Mouse (Mus musculus) frontal cortex, postnatal 36 days (tissue): Measurements from ENCODE around the gene Nr1i2.
"Not testable (repeated sequence)": the region's sequence is repeated elsewhere in the genome, so short reads cannot be mapped to it uniquely, and the experiment has no call there.

ENCODE experiments used
- DNase-seq, 2 experiments: peaks; one replicate each; pipeline ENCODE4 v3.0.0; 2022; ENCODE audit warnings: low spot score in 2 of 2

Gene Nr1i2

DNA sequence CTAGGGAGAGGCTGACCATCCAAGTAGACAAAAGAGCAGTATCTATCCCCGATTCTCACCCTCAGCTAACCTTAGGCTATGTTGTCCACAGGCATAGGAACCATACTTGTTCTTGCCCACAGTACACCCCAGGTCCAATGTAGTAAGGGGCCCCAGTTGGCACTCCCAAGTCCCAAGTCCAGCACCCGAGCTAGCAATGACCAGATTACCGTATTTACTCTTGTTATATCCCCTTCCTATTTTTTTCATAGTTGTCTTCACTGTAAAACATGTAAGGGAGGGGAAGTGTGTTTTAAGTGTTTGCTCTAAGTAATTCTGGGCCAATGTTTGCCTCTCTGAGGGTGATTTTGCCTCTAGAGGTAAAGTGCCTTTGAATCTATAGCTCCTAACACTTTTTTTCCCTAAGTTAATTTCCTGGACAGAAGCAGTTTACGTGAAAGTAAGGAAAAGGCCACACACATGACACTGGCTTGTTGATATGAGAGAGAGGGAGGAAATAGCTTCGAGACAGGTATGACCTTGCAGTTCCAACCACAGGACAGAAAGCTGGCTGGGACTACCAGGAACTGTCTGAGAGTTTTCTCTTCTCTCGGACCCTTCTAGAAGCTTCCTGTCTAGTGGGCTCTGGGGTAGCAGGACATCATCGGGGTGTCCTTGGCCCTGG, at the start of gene Nr1i2:
Nr1i2 (minus strand) TSS at position 140 of the 664 bp plus-strand sequence.
- no peak for DNase-seq

DNA sequence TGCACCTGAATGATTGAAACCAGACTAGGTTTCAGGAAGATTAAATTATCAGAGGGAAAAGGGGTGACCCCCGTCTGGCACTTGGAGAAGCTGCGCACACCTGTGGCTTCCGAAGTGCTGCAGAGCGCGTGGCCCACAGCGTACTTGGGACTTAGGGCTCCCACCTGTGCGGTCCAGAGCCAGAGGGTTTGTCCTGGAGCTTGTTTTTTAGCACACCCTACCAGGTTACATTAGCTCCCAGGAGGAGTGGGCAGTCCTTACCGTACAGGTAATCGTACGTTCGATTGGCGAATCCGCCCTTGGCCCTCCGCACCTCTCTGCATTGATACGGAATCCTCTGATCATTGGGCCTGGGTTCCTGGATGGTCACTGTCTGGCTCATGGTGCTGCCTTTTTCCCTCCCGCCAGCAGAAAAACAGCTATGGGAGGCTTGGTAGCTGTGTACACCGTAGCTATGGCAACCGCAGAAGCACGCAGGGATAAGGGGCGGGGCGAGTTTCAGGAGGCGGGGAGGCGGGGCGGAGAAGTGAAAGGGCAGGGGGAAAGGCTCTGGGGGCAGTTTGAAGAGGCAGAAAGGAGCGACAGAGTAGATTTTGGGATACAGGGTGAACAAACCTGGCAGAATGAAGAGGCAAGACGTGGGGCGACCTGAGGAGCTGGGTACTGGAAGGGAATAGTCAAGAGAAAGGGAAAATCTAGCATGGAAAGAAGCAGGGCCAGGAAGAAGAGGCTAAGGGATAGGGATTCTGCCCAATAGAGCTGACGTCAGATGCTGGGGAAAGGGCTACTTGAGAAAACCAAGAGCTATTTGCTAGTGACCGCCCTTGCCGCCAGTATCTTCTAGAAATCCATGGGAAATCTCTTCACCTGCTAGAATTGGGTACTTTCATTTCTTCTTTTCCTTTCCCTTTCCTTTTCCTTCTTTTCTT, 47.0 kb upstream of the Nr1i2 start, which contains the start of gene Maats1:
Maats1 (minus strand) TSS at position 748 of the 929 bp plus-strand sequence.
- peak; percentile 69 to 77 for DNase-seq

DNA sequence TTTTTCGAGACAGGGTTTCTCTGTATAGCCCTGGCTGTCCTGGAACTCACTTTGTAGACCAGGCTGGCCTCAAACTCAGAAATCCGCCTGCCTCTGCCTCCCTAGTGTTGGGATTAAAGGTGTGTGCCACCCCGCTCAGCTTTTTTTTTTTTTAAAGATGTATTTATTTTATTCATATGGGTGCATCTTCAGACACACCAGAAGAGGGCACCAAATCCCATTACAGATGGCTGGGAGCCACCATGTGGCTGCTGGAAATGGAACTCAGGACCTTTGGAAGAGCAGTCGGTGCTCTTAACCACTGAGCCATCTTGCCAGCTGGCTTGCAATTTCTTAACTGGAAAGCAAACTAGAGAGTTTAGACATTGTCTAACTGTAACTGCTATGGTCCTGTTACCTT, 43.5 kb upstream of the Nr1i2 start:
- DNase-seq: not testable (repeated sequence)

DNA sequence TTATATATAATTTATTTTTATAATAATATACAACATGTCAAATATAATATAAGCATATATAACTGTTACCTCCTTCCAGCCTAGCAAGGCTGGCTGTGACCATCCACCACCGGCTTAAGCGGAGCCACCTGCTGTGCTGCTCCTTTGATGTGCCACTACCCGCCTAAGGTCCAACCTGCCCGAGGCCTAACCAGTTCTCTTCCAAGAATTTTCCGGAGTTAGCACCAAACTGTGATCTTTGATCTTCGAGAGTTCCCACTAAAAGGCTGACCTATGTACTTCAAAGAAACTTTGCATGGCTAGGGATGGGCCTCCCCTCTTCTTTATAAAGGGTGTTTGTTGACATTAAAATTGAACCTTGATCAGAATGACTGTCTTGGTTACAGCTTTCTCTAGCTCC, 39.8 kb upstream of the Nr1i2 start:
- DNase-seq: no peak

DNA sequence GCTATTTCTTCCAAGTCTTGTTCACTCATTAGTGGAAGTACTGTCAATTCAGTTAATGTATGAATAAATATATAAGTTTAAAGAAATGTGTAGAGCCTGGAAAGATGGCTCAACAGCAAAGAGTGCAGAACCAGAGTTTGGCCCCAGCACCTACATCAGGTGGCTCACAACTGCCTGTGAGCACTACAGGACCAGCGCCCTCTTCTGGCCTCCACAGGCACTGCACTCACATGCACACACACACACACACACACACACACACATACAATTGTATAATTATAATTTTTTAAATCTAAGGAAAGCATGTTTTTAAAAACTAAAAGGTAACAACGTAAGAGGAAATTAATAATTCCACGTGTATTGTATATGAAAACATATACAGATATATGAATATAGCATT, 34.7 kb upstream of the Nr1i2 start:
- DNase-seq: no peak

DNA sequence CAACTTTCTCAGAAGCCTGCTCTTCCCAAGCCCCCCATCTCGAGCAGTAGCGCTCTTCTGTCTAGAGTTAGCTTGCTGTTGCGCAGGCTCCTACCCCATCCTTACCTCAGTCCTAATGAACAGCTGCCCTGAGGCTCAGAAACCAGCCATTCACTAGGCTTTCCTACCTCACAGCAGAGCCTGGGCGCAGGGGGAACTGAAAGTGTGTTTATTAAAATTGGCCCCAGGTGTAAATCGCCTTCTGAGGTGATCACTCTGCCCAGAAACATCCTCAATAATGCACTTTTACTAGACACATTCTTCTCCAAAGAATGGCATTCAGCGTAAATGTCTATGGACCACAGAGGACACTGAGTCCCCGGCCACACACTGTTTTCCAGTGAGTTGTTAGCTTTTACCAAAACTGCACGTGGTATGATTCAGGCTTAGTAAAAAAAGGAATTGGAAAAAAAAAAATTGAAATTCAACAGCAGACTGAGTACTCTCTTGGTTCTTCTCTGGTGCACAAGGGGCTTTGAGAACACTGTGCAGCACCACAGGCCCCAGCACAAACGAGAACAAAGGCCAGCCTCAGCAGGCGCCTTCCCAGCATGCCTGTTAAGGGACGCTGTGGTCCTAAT, 32.3 kb upstream of the Nr1i2 start:
- DNase-seq: no peak

DNA sequence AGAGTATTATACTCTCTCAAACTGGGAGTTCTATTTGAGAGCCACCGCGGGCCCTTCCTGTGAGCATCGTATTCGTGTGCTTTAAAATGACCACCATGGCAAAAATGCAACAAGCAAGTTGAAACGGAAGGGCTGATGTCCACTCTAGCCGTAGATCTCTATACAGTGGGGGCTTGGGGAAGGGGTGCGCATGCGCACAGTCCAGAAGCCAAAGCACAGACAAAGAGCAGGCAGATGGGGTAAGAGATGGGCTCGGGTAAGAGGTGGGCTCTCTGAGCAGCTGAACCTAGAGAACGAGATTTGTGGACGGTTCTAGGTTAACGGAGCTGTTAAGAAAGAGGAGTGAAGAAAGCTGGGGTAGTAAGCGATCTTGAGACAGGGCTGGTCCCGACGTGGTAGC, 29.7 kb upstream of the Nr1i2 start:
- DNase-seq: no peak

DNA sequence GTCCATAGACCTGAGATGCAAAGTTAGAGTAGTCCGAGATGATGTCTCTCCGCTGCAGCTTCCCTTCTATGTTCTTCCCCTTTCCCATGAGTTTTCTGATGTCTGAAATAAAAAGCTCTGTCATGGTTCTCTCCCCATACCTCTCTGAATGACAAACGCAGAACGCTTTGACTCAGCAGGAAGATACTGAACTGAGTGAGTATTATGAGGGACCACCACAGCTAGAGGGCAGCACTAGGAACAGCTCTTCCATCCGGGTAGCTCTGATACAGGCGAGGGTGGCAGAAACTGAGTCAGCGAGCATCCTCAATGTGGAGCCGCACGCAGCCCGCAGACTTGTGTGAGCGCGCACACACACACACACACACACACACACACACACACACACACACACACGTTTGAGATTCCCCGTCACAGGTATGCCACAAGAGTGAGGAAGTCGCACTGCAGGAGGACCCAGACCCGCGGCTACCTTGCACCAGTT, 26.9 kb upstream of the Nr1i2 start:
- peak; percentile 37 to 61 for DNase-seq

DNA sequence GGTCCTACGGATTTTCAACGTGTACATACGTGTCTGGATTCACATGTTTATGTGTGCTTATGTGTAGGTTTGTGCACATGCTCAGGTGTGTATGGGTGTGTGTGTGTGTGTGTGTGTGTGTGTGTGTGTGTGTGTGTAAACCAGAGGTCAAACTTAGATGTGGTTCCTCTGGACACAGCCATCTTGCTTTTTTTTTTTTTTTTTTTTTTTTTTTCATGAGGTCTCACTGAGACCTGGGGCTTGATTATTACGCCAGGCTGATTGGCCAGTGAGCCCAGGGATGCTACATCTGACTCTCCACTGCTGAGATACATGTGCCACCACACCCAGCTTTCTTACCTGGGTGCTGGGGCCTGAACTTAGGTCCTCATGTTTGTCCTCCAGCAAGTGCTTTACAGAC, 24.5 kb upstream of the Nr1i2 start:
- no peak for DNase-seq

DNA sequence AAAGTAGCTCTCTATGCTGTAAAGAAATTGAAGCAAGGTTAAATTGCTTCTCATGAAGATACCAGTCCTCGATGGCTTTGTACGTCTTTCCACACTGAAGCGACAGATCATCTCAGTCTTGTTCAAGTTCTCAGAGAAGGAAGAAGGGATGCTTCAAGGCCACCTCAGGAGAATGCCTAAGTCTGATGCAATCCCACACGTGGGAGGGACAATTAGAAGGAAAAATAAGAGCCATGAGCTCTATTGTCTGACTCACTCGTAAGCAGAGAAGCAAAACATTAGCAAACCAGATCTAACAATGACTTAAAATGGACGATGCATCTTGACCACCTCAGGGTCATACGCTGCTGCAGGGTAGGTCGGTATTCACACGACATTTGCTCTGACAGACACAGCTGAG, 23.9 kb upstream of the Nr1i2 start:
- no peak for DNase-seq

DNA sequence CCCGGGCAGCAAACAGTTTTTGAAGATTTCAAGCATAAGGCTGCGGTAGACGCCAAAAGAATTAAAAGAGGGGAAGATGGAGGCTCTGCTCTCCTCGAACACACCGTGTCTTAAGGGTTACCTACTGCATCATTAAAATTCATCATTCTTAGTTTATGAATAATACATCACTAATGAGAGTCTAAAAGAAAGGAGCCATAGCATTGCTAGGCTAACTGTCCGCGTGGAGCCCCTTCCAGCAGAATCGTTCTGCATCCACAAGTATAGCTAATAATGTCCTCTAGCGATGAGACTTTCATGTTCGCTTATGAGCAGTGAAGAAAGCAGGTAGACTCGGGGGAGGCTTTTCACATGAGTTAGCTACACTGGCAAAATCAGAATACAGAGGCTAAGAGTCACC, 13.6 kb upstream of the Nr1i2 start:
- DNase-seq: no peak

DNA sequence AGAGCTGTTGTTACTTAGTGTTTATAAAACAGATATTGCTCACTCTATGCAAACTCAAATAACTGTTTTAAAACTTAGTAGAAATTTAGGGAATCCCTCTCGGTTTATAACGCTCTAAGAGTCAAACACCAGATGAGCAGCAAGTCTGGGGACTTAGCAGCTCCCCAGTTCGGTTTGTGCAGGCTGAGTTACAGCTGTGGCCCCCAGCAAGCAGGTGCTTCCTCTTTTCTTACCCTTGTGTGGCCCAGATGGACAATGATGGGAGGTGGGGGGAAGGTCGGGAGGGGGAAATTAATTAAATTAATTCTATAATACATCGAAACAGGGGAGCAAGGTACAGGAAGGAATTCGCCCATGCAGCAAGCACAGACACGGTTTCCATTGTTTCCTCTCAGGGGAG, 13.0 kb upstream of the Nr1i2 start:
- DNase-seq: no peak

DNA sequence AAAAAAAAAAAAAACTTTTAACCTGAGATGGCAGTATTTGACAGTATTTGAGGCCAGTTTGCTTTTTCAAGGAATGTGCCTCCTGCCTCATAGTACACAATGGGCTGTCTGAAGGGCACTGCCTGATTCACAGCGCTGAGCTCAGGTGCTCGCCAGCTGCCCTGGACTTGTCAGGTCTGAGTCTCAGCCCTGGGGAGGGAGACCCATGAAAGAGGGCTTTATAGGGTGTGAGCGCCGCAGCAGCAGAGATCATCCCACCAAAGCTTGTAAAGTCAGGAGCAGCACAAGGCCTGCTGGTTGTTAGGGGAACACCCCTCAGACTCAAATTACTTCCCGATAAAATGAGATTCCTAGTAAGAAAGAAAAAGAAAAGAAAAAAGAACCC, 12.6 kb upstream of the Nr1i2 start:
- DNase-seq: no peak

DNA sequence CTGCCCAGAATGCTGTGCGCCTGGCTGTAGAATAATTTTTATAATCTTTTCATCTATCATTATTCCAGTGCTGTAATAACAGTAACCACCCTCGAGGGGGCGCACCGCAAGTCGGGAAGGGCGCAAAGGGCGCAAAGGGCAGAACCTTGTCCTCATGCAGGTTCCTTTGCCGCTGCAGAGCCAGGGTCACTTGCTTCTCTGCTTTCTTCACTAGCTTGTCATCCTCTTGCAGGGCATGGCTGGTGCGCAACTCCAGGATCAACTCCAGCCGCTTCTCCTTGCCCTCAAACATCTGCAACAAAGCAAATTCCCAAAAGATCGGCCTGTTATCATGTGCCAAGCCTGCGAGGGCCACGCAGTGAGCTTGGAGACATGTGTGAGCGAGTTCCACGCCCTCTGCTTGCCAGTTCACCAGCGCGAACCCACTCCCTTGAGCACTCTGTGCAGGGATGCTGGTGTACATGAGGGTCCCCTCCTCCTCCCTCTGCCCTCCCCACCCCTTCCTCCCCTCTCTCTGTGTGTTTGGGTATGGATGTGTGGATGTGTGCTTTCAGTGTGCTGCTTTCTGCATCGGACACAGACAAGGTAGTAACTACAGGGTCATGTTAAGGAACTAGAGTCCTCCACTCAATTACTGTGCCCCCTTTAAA, 12.1 kb upstream of the Nr1i2 start:
- DNase-seq: no peak

DNA sequence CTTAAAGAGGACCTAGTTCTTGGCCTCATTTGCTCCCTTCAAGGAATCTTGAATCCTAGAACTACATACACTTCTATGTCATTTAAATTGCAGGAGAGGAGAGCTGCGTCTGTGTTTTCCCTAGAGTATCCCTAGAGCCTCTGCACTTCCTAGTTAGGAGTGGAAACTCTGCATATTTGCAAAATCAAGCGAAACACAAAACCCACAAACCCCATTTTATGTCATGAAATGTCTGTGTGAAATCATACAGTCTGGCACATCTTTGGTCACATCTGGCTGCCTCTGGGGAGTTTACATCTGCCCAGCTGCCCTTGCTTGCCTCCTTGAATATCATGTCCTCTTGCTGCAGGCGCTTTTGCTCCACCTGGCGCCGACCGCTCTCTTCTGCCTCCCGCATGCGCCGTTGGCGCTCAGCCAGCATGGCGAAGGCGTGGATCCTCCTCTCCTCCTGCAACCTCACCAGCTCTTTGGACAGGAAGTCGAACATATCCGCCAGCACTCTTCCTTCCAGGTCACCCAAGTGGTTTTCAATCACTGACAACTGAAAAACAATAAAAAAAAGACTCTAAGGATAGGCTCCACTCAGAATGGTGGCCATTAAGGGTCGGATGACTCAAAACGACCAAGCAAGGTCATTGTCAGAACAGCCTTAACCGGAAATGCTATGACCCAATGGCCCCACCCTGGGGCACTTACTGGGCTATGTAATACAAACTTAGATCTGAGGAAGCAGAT, 10.0 kb upstream of the Nr1i2 start:
- no peak for DNase-seq

DNA sequence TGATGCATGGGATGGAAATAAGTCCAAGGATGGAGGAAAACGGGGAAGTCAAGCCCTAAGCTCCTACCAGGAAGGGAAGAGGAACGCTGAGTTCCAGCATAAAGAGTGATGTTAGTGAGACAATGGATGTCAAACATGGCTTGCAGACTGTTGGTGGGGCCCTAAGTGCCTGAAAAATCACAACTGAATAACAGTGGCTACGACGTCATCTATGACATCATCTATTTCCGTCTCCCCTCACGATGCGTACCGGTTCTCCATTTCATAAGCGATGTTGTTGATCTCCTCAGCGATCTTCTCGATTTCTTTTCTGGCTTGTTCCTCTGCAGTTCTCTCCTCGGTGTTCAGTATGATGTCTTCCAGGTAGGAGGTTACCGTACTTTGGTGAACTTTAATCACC, 7.7 kb upstream of the Nr1i2 start:
- DNase-seq: no peak

DNA sequence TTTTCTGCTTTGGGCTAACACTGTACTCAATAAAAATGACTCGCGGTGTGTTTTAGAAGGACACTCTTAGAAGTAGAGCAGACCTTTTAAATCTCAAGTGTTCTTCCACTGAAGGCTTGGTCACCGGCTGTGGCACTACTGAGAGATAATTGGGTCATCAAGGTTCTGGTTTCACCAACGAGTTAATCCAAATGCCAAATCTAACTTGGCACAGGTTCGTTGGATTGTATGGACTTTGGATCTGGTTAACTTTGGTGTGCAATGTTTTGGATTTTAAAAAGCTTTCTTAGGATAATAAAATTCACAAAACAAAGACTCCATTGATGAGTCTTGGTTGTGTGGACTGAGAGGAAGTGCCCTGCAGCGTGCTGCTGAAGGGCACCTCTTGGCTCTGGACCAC, 3.8 kb upstream of the Nr1i2 start:
- no peak for DNase-seq

DNA sequence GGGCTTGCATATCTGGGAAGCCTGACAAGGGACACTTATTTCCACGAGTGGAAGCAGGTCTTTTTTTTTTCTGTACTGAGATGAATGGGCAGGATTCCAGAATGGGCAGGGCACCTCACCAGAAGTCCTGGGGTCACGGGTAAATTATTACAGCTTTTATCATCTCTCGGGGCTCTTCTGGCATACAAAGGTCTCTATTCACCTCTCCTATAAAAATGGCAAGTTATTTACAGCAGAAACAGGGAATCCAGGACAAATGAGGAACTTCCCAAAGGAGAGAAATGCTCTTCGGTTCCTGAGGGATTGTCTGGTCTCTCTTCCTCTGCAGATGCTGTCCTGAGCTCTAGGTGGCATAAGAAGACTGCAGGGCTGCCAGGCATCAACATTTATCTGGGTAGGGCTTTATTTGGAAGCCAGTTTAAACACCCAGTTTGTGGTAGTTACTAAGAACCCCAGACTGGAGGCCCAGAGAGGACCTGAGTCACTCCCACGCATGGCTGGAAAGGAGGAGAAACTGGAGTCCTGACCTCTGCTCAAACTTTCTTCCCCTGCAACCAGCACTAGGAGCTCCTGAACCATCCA, 816 bp upstream of the Nr1i2 start:
- DNase-seq: peak in 1 of 2 experiments; percentile 13

DNA sequence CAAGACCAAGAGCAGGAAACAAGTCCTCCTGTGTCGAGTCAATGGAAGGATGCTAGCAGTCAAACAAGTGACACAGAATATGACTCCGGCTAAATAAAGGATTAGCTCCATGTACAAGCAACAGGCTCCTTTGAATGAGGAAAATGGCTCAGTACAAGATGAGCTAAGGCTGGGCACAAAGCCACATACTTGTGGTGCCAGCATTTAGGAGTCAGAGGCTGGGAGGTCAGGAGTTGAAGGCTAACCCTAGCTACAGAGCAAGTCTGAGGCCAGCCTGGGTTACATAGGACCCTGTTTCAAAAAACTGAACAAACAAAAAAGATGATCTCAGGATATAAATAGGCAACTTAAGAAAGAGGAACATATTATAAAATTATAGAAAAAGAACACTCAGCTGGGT, 4.5 kb downstream of the Nr1i2 start:
- no peak for DNase-seq

DNA sequence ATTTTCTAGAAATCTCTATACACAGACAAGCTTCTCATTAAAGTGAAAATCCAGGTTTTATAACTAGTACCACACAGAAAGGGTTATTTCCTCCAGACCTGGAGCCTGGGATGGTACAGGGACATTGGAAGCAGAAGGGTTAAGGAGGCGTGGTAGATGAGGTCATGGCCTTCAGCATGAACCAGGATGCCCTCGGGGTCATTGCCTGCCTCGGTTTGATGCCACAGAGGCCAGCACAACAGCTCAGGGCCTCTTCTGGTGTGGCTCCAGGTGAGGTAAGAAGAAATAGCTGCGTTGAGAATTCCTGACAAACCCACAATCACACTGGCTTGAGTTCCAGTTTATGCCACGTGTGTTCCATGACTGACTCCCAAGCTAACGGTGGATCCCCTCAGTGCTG, 5.8 kb downstream of the Nr1i2 start:
- no peak for DNase-seq

DNA sequence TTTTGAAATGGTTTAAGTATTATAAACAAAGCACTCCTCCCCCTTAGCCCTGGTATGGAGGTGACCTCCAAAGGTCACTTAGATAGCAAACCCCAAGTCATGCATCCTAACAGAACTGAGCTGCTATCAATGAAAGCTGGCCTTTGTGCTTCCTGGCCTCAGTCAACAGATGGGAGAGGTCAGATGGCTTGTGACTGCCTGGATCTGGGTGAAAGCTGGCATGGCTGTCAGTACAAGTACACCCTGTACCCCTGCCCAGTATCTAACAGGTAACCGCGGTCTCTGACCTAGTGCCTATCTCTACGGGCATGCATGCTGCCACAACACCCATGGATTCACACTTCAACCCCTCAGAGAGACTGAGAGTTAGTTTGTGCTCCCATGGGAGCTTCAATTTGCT, 6.9 kb downstream of the Nr1i2 start:
- DNase-seq: no peak
